Mouse (Mus musculus) B cell, adult (primary cell): ENCODE measurements around the gene Tspan1. TPM values are rescaled to one million over a fixed set of nuclear protein-coding genes. Genes with fewer than 3 reads are reported as not detected.

Source experiments
- total RNA-seq: library from RNA; stranded (reverse); gene quantifications from 4 replicates; pipeline ENCODE4 v1.2.4, GENCODE M21; 2023; ENCODE audit not compliant: inconsistent age

Gene Tspan1
- not detected in 4 replicates for total RNA-seq

GRCm38 (mm10) chr4:116167404-116167803 lies at the start of gene Tspan1:
Tspan1 (minus strand) TSS chr4:116167601.

GRCm38 (mm10) chr4:116173072-116173471 lies 5.7 kb upstream of the Tspan1 start, which contains the start of the genes 1700042G07Rik and Gm49337:
1700042G07Rik (plus strand) TSS chr4:116173372.
Gm49337 (plus strand) TSS chr4:116173384.

GRCm38 (mm10) chr4:116151238-116151637 lies 16.2 kb downstream of the Tspan1 start, which contains the start of gene Lurap1:
Lurap1 (minus strand) TSS chr4:116151338.

GRCm38 (mm10) chr4:116123602-116124519 lies 43.5 kb downstream of the Tspan1 start, which contains the start of the genes Rad54l and Pomgnt1:
Rad54l (minus strand) TSS chr4:116123690.
Pomgnt1 (plus strand) TSS chr4:116123840.

Other genes with a start within 250 kb of the Tspan1 start
- not detected in 4 replicates for gene Dmbx1, start 227.7 kb downstream of the Tspan1 start, total RNA-seq
- gene Faah, start 149.7 kb downstream of the Tspan1 start, total RNA-seq, result 34.4 to 38.7 TPM (median 36.7 TPM) in 4 replicates
- 31.8 to 45.5 TPM (median 37.0 TPM) in 4 replicates for gene Nsun4, start 113.7 kb downstream of the Tspan1 start, total RNA-seq
- 254 to 297 TPM (median 280 TPM) in 4 replicates for gene Uqcrh, start 92.5 kb downstream of the Tspan1 start, total RNA-seq
- 27.6 to 34.4 TPM (median 30.5 TPM) in 4 replicates for gene Lrrc41, start 92.3 kb downstream of the Tspan1 start, total RNA-seq
- 1.8 to 2.4 TPM (median 2.2 TPM) in 4 replicates for gene Rad54l, start 43.9 kb downstream of the Tspan1 start, total RNA-seq
- 36.4 to 39.4 TPM (median 37.0 TPM) in 4 replicates for gene Pomgnt1, start 43.8 kb downstream of the Tspan1 start, total RNA-seq
- 3.0 to 7.8 TPM (median 3.6 TPM) in 4 replicates for gene Lurap1, start 16.3 kb downstream of the Tspan1 start, total RNA-seq
- not detected in 4 replicates for gene 1700042G07Rik, start 5.8 kb upstream of the Tspan1 start, total RNA-seq
- not detected in 4 replicates for gene Gm49337, start 5.8 kb upstream of the Tspan1 start, total RNA-seq
- gene Pik3r3, start 54.0 kb upstream of the Tspan1 start, total RNA-seq, result 1.4 to 2.6 TPM (median 1.9 TPM) in 4 replicates